Mouse (Mus musculus) cortical plate, adult 2 months (tissue): ENCODE data around the gene H2afy.

Source experiments
- CTCF ChIP-seq: fragments of 200-500 bp; IDR thresholded peaks from 2 replicates; pipeline ENCODE4 v1.5.1; 2011; ENCODE audit warnings: mild to moderate bottlenecking, control low read depth, low read length; ENCODE audit not compliant: insufficient read depth; ENCODE audit errors: extremely low read depth
- POLR2A ChIP-seq: fragments of 200-500 bp; IDR thresholded peaks from 2 replicates; pipeline ENCODE4 v1.6.1; 2011; ENCODE audit warnings: mild to moderate bottlenecking, low read length, control low read depth; ENCODE audit not compliant: insufficient read depth; ENCODE audit errors: extremely low read depth

DNA sequence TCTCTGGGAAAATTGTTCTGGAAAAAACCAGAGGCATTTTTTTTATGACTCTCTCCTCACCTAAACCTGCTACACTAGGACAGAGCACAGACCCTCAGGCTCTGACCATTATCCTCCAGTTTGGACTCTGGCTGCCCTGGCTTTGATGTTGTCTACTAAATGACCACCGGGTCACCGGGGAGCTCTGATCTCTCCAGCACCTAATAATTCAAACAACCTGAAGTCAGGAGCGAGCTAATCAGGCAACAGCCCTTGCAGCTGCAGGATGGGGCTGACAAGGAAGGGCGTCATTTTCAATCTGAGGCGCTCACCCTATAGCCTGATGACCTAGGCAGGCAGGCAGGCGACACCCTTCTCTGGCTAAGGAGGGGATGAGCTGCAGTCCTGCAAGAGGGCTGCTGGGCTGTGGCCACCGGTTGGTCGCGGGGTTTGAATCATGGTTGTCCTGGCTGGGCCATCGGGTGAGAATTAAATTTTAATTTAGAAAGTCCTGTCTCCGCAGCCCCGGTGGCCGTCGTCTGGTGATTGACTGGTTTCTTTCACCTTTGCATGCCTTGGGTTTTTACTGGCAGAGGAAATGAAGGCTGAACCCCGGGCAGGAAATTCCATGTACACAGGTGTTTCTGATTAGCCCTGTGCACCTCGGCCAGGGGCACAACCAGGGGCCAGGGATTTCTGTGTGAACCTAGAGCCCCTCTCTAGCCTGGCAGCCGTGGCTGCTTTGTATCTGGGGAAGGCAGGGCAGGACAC is 23.6 kb upstream of the H2afy start:
- TF ChIP-seq CTCF: no peak
- TF ChIP-seq POLR2A: no peak
